Mouse (Mus musculus) kidney, postnatal 14 days (tissue): ENCODE data around the gene Il1f9.
A peak's percentile ranks its signal among the peaks of the same experiment; 100 is the strongest.

Experiments
- DNase-seq: peaks from one replicate; pipeline ENCODE4 v3.0.0; 2022; ENCODE audit warnings: mixed read lengths

Il1f9 gene

GRCm38 (mm10) chr2:24186176-24186575 lies at the start of gene Il1f9:
TSS of gene Il1f9 (plus strand) at chr2:24186476.
- DNase-seq: no peak

- DNase-seq: no peak
These were observed 33.4 kb upstream of the Il1f9 start, which contains the start of gene Il1f8 for GRCm38 (mm10) chr2:24152861-24153260. TSS of gene Il1f8 (plus strand) at chr2:24153161.

- DNase-seq: peak; percentile 66
These were observed 4.5 kb upstream of the Il1f9 start for GRCm38 (mm10) chr2:24181683-24182331.

GRCm38 (mm10) chr2:24182423-24183147 lies 3.7 kb upstream of the Il1f9 start:
- DNase-seq: peak; percentile 26

- DNase-seq: peak; percentile 3
These were observed 2.2 kb upstream of the Il1f9 start for GRCm38 (mm10) chr2:24184092-24184491.

GRCm38 (mm10) chr2:24187585-24187984 lies 1.3 kb downstream of the Il1f9 start:
- no peak for DNase-seq

- no peak for DNase-seq
These were observed 1.9 kb downstream of the Il1f9 start for GRCm38 (mm10) chr2:24188189-24188588.

GRCm38 (mm10) chr2:24215118-24215517 lies 28.8 kb downstream of the Il1f9 start, which contains the start of gene Il1f6:
TSS of gene Il1f6 (plus strand) at chr2:24215418.
- DNase-seq: no peak

- DNase-seq: no peak
These were observed 40.9 kb downstream of the Il1f9 start for GRCm38 (mm10) chr2:24227191-24227590.
